Mouse (Mus musculus): ENCODE results near the gene Nck2. TPM values are rescaled to one million over a fixed set of nuclear protein-coding genes. Genes with fewer than 3 reads are reported as not detected.

The Nck2 gene
- polyA plus RNA-seq, 1 experiment = 47.7 TPM

GRCm38 (mm10) chr1:43562002-43562666, 117.8 kb downstream of the Nck2 start:
- TF ChIP-seq POLR2A (IDR thresholded peaks at IDR 0.05; ENCODE audit: borderline replicate concordance, extremely low read depth, insufficient read depth, insufficient read length, poor library complexity, severe bottlenecking) (no peak), CTCF (IDR thresholded peaks at IDR 0.05; ENCODE audit: borderline replicate concordance, extremely low read depth, insufficient read depth, insufficient read length) (no peak)
- peak; percentile 55 for DNase-seq (ENCODE audit: low read depth)

DNA sequence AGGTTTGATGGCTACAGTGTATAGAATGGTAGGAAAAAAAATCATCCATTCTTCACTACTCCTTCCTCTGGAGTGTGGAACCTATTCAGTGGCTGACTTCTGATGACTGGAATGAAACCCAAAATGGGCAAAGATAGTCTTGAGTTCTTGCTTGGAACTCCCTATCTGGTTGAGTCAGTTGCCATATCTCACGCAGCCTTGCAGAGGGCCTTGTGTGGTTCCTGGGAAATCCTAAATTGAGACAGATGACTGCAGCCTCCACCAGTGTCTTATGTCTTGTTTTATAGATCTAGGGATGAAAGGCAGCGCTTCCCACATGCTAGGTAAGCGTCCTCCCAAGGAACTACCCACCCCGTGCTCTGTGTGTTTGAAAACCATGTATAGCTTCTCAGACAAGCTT, 120.9 kb downstream of the Nck2 start:
- TF ChIP-seq CTCF (IDR thresholded peaks at IDR 0.05; ENCODE audit: borderline replicate concordance, extremely low read depth, insufficient read depth, insufficient read length) = no peak
- no peak for TF ChIP-seq POLR2A (IDR thresholded peaks at IDR 0.05; ENCODE audit: borderline replicate concordance, extremely low read depth, insufficient read depth, insufficient read length, poor library complexity, severe bottlenecking)
- no peak for DNase-seq (ENCODE audit: low read depth)

DNA sequence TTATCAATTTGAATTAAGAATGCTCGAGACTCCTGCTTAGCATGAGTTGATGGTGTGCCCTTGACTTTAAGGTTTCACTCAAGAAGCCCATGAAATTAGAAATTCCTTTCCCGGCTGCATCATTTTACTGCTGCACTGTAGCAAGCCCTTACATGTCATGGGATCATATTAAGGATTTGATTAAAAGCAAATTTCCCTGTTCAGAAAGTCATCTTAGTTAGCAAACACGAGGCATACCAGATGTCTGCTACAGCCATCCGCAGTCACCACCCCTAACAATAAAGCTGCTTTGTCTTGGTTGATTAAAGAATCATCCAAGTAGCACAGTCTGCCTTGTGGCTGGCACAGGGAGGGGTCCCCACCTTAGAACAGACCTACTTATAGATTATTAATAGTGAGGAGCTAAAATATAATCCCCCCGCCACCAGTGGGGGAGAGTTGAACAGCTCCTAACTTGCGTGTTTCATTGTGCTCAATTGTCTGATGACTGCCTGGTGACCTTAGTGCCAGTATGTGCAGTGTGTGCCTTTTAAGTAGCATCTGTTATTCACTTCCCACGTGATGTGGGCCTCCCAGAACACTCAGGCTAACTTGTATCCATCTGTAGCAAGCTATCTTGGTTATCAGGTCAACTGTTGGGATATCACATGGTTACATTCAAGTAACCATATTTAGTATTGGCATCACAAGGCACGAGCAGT, 122.4 kb downstream of the Nck2 start:
- no peak for TF ChIP-seq POLR2A (IDR thresholded peaks at IDR 0.05; ENCODE audit: borderline replicate concordance, extremely low read depth, insufficient read depth, insufficient read length, poor library complexity, severe bottlenecking)
- TF ChIP-seq CTCF (IDR thresholded peaks at IDR 0.05; ENCODE audit: borderline replicate concordance, extremely low read depth, insufficient read depth, insufficient read length) = no peak
- no peak for DNase-seq (ENCODE audit: low read depth)

DNA sequence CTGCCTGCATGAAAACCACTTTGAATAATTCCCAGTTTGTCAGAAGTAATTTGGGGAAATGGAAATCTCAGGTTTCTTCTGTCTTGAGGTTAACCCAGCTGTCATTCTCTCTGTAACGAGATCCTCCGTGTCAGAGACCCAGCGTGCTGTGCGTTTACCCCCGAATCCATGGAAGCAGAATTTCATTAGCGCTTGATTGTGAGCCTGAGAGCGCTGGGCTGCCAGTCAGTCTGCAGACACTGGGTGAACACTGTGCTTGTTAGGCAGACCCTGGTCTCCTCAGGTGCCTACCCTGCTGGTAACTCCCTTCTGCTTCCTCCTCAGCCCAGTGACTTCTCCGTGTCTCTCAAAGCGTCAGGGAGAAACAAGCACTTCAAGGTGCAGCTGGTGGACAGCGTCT, 124.4 kb downstream of the Nck2 start:
- peak; percentile 75 for DNase-seq (ENCODE audit: low read depth)
- no peak for TF ChIP-seq CTCF (IDR thresholded peaks at IDR 0.05; ENCODE audit: borderline replicate concordance, extremely low read depth, insufficient read depth, insufficient read length)
- TF ChIP-seq POLR2A (IDR thresholded peaks at IDR 0.05; ENCODE audit: borderline replicate concordance, extremely low read depth, insufficient read depth, insufficient read length, poor library complexity, severe bottlenecking) = no peak

DNA sequence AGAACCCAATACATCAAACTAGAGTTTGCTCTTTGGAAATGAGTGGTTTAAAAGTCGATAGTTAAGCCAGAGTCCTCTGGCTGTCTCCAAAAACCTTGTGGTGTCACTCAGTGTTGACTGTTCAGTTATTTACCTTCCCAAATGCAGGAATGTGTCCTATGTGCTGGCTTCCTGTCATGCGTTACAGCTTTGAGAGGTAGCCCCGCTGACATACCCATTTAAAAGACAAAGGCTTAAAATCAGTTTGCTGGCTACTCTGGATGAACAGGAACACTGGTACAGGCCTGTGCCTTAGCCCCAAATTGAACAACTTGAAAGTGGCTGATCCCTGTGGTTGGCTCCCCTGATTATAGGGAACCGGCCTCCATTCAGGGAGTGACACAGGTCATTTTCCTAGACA, 126.7 kb downstream of the Nck2 start:
- TF ChIP-seq POLR2A (IDR thresholded peaks at IDR 0.05; ENCODE audit: borderline replicate concordance, extremely low read depth, insufficient read depth, insufficient read length, poor library complexity, severe bottlenecking) = no peak
- no peak for TF ChIP-seq CTCF (IDR thresholded peaks at IDR 0.05; ENCODE audit: borderline replicate concordance, extremely low read depth, insufficient read depth, insufficient read length)

DNA sequence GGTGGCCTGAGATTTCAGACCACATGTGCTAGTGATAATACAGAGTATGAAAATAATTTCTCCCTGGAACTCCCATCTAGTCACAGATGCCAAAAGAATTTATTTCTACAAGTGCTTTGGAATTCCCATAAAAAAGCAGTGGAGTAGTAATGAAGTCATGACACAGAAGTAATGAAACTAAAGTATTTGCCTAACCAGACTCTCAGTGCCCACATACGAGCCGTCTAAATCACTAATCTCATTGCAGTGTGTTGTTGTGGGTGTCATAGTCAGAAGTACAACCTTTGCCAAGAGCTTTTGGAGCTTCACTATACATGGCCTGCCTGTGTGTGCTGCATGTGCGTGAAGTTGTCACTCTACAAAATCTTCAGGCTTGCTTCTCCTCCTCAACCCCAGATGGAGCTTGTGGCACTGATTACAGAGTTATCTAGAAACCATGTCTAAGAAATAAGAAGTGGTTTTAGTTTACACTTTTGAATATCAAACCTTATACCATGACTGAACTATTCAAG, 130.5 kb downstream of the Nck2 start:
- no peak for DNase-seq (ENCODE audit: low read depth)
- TF ChIP-seq CTCF (IDR thresholded peaks at IDR 0.05; ENCODE audit: borderline replicate concordance, extremely low read depth, insufficient read depth, insufficient read length) = no peak
- no peak for TF ChIP-seq POLR2A (IDR thresholded peaks at IDR 0.05; ENCODE audit: borderline replicate concordance, extremely low read depth, insufficient read depth, insufficient read length, poor library complexity, severe bottlenecking)

More for the DNA sequence above, 126.7 kb downstream of the Nck2 start:
- no peak for DNase-seq (ENCODE audit: low read depth)

- no peak for TF ChIP-seq POLR2A (IDR thresholded peaks at IDR 0.05; ENCODE audit: borderline replicate concordance, extremely low read depth, insufficient read depth, insufficient read length, poor library complexity, severe bottlenecking)
- TF ChIP-seq CTCF (IDR thresholded peaks at IDR 0.05; ENCODE audit: borderline replicate concordance, extremely low read depth, insufficient read depth, insufficient read length) = no peak
- no peak for DNase-seq (ENCODE audit: low read depth)
Observed at GRCm38 (mm10) chr1:43577371-43577770, 133.0 kb downstream of the Nck2 start.

GRCm38 (mm10) chr1:43583564-43583963, 139.2 kb downstream of the Nck2 start:
- DNase-seq (ENCODE audit: low read depth) = no peak
- TF ChIP-seq POLR2A (IDR thresholded peaks at IDR 0.05; ENCODE audit: borderline replicate concordance, extremely low read depth, insufficient read depth, insufficient read length, poor library complexity, severe bottlenecking) (no peak), CTCF (IDR thresholded peaks at IDR 0.05; ENCODE audit: borderline replicate concordance, extremely low read depth, insufficient read depth, insufficient read length) (no peak)

DNA sequence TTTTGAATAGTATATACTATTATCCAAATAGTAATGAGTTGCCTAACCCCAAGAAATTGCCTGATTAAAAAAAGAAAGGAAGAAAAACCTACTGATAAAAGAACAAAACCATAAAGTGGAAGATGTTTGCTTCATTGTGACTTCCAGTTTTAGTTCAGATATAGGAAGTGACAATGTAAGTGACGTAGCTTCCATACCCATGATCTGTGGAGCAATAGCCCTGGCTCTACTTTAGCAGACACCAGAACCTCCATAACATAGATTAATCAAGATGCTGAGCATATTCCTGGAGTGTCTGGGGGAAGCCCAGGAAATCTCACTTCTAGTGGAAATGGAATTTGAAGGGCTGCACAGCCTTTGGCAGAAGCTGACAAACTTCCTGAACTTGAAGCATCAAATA, 144.6 kb downstream of the Nck2 start:
- TF ChIP-seq CTCF (IDR thresholded peaks at IDR 0.05; ENCODE audit: borderline replicate concordance, extremely low read depth, insufficient read depth, insufficient read length) (no peak), POLR2A (IDR thresholded peaks at IDR 0.05; ENCODE audit: borderline replicate concordance, extremely low read depth, insufficient read depth, insufficient read length, poor library complexity, severe bottlenecking) (no peak)

DNA sequence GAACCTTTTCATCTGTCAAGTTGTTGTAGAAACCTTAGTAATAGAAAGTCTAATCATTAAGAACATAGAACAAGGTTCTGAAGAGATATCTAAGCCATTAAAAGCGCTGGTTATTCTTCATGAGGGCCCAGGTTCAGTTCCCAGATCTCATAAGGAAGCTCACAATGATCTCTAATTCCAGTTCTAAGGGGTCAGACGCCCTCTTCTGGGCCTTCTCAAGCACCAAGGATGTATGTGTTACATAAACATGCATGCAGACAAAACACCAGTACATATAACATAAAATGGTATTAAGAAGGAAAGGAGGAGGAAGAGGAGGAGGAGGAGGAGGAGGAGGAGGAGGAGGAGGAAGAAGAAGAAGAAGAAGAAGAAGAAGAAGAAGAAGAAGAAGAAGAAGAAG, 145.5 kb downstream of the Nck2 start:
- TF ChIP-seq CTCF (IDR thresholded peaks at IDR 0.05; ENCODE audit: borderline replicate concordance, extremely low read depth, insufficient read depth, insufficient read length) (no peak), POLR2A (IDR thresholded peaks at IDR 0.05; ENCODE audit: borderline replicate concordance, extremely low read depth, insufficient read depth, insufficient read length, poor library complexity, severe bottlenecking) (no peak)
- DNase-seq (ENCODE audit: low read depth) = no peak

More for the DNA sequence above, 144.6 kb downstream of the Nck2 start:
- DNase-seq (ENCODE audit: low read depth) = no peak

- DNase-seq (ENCODE audit: low read depth) = peak; percentile 12
- TF ChIP-seq POLR2A (IDR thresholded peaks at IDR 0.05; ENCODE audit: borderline replicate concordance, extremely low read depth, insufficient read depth, insufficient read length, poor library complexity, severe bottlenecking) (no peak), CTCF (IDR thresholded peaks at IDR 0.05; ENCODE audit: borderline replicate concordance, extremely low read depth, insufficient read depth, insufficient read length) (no peak)
Observed at GRCm38 (mm10) chr1:43590727-43591126, 146.3 kb downstream of the Nck2 start.
